Mouse (Mus musculus) heart, postnatal 25 days (tissue): Measurements from ENCODE around the gene Filip1l. TPM values are rescaled to one million over a fixed set of nuclear protein-coding genes. Genes with fewer than 3 reads are reported as not detected.

Experiments
- DNase-seq: peaks from one replicate; pipeline ENCODE4 v3.0.0; 2022; ENCODE audit warnings: low spot score
- intact Hi-C: fragments of 180-260 bp; cut with DNase I; formaldehyde crosslinking; loops from one replicate; pipeline ENCODE4 v1.15.1; 2025
- total RNA-seq, 2 experiments: library from RNA; stranded (reverse); gene quantifications; 2 replicates each; pipeline ENCODE4 v1.2.3; 2021

Filip1l gene
- 10 to 100 TPM; 32.9 to 40.7 TPM for total RNA-seq

DNA sequence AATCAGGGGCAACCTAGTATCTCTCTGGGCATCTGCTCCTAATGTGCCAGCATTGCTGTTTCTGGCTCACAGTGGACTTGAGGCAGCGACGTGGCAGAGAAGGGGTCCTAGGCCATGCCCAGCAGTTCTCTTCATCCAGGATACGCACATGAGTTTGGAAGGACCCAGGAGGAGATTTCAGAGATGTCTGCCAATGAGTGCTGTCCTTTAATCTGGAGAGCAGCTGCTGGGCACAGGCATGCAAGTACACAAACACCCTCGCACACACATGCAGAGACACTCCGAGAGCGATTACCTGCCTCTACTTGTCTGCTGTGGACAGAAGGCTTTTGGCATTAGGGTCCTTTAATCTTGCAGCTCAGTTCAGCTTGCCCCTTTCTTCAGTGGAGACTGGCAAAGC lies at the start of gene Filip1l:
TSS of gene Filip1l (plus strand) at position 343 of the 400 bp plus-strand sequence.
- DNase-seq = no peak
- intact Hi-C loops = no loop called here

DNA sequence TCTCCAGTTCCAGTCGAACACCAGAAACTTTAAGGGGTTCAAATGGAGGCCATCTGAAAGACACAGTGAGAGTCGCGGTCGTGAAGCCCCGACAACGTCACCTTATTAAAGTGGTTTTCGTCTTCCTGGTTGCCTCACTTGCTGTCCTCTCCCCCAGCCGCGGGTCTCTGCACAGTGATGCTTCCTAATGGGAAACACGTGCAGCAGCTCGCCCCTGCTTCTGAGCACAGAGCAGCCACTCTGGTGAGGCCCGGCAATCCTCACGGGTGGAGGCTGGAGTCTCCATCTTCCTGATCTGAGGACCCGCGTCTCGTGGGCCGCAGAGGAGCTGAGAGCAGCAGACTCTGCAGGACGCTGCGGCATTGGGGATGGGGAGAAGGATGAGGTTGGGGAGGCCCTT lies 49.2 kb upstream of the Filip1l start:
- intact Hi-C loops = no loop called here
- DNase-seq = no peak

DNA sequence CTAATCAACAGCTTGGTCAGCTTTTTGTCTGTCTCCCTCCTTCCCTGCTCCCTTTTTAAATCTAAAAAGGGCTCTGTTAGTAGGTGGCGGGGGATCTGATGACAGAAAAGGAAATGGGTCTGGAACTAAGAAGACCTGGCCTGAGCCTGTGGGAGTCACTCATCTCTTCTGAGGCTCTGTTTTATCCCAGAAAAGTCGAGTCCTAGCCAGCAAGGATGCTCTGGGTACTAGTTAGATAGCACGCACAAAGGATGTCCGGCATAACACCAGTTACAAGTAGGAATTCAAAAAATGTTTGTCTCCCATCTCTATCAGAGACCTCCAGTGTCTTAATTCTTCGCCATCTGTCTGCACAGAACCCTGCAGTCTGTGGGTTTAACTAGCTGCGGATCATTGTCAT lies 47.4 kb upstream of the Filip1l start:
- intact Hi-C loops = no loop called here
- no peak for DNase-seq

DNA sequence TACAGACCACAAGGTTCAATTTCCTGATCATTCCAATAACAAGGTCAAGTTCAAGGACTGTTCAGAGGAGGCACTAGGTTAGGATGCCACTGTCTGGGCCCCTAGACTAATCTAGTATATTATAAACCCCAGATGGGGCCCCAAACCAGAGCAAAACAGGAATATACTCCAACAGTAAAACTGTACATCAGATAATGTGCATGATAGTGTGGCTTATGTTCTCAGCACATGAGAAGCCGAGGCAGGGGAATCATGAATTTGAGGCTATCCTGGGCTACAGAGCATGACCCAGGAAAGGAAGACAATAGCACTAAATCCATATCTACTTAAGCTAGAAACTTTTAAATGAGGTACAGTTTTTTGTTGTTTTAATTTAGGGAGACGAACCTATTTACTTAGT lies 40.8 kb upstream of the Filip1l start:
- intact Hi-C loops = no loop called here
- DNase-seq = no peak

DNA sequence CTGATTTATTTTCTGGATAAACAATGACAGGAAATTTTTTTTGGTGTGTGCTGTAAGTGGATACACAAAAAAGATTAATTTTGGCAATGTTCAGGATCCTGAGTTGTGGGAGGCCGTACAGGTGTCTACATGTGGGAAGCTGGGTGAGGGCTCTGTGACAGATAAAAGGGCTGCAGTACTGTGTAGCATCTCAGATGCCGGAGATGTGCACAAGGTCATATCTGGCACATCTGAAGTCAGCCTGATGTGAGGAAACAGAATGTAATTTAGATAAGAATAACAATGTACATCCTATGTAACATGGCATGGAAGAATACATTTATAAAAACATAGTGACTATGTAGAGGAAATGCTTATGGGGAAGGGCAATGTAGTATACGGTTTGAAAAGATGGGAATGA lies 39.4 kb upstream of the Filip1l start:
- no peak for DNase-seq
- intact Hi-C loops = no loop called here

DNA sequence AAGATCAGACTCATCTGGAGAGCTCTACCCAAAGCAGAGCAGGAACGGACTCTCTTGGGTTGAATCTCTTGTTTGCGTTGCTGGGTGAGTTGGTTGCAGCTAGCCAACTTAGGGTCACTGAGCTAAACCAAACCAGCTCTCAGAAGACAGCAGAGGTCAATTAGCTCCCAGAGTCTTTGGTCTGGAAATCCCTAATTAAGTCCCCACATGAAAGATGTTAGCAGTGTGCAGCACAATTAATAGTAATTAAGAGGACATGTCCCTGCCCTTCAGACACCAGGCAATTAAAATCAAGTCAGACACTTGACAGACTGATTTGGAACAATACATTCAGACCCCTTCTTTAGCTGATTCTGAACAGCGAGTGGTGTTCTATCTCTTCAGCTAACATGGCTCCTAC lies 38.7 kb upstream of the Filip1l start:
- intact Hi-C loops = no loop called here

DNA sequence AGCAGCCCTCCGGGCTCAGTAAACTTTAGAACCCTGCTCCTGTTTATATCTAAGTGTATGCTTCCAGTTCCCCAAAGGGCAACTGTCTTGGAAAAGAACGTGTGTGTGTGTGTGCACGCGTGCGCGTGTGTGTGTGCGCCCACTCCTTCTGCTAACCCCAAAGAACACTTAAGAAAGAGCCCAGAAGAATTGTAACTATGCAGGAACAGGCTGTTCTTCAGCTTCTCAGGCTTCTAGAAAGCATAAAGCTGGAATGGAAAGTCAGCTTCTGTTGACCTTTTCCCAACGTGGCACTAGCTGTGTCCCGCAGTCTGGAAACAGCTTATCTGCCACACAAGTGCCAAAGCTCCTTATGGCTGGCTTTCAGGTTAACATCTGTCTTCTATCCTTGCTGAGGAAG lies 37.9 kb upstream of the Filip1l start:
- intact Hi-C loops = no loop called here
- DNase-seq = no peak

More for the DNA sequence above, 38.7 kb upstream of the Filip1l start:
- no peak for DNase-seq

DNA sequence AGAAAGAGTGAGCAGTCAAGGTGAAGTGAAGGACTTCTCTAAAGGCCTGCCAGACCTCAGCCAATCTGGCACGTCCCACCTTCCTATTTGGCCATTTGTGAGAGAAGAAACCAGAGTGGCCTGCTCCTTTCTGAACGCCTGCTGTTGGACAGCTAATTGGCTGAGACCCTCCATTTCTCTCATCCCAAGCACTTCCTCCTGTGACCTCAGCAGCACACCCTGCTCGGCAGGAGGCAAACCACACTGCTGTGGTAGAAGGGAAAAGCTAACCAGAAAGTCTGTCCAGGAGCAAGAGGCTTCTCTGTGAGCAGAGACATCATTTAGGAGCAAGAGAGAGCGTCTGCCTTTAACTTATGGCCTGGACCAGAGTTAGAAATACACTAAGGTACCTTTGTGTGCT lies 35.8 kb upstream of the Filip1l start:
- DNase-seq = no peak
- intact Hi-C loops = no loop called here

DNA sequence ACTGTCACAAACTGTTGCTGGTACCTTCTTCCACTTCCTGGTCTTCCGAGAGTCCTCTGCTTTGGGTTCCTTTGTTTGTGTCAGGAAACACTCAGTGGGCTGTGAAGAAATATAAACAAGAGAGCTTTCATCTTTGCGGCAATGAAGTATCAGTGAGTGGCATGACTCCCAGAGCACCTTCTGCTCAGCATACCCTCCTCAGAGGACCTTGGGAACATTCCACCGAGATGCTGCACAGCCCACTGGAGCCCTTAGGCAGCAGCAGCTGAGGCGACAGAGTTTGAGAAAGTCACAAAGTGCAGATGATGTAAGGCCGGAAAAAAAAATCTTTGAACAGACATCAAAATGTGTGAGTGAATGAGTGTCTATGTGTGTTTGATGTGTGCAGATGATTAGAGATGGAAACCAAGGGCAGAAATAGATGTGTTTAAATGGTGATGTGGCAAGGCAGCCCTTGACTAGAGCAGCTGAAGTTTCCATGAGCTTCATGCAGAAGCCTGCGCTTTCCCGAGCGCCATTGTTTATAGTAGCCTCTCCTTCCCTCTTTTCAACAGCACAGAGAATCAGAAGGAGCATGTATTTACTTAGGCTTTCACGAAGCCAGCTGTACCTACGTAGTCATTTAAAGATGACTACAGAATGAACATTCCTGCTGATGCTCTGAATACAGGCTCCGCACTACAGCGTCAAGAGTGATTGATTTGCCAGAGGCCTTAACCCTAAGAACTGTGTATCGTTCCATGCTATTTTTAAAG lies 34.8 kb upstream of the Filip1l start:
- intact Hi-C loops = no loop called here
- no peak for DNase-seq

DNA sequence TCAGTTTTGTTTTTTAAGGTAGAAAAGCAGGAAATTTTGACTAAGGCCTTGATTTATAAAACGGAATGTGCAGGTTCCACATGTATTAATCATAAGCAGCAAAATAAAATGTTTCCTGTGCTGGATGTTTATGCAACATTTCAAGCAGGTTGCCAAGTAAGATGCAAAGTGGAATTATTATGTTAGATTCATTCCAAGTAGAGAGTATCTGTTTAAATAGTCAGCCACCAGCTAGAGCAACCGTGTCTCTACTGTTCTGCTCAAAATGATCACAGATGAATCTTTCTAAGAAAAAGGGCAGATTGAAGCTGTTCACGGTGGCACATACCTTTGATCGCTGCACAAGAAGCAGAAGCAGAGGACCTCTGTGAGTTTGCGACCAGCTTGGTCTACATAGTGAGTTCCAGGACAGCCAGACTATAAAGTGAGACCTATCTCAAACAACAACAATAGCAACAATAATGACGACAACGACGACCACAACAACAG lies 34.2 kb upstream of the Filip1l start:
- DNase-seq = no peak
- intact Hi-C loops = no loop called here

DNA sequence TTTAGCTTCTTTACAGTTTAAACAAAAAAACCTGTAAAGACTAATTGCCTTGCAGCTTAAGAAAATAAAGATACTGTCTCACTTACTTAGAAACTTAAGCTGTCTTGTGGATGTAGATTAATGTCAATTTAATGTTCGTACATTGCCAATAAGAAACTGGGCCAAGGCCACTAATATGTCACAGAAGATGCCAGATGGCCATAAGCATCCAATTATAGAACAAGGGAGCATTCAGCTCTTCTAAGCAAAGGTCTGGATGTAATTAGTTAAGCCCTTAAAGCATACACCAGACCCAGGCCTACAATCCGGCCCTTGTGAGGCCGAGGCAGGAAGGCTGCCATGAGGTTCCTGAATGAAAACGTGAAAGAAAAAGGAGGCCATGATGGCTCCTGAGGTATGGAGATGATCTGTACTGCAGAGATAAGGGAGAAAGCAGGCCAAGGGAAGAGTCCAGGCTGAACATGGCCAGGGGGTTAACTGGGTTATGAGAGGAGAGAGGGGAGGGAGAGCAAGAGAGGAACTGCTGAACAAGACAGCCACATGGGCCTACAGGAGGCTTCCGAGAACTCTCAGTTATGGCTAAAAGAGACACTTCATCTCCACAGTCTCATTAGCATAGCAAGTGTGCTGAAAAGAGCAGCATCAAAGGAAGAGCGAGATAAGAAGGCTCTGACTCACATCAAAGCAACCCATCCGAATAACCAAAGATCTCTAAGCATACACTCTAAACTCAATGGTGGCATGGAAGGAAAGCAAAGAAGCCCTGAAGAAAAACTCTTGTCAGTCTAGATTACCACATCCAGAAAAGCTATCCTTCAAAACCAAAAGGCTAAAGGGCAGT lies 33.4 kb upstream of the Filip1l start:
- intact Hi-C loops = no loop called here

DNA sequence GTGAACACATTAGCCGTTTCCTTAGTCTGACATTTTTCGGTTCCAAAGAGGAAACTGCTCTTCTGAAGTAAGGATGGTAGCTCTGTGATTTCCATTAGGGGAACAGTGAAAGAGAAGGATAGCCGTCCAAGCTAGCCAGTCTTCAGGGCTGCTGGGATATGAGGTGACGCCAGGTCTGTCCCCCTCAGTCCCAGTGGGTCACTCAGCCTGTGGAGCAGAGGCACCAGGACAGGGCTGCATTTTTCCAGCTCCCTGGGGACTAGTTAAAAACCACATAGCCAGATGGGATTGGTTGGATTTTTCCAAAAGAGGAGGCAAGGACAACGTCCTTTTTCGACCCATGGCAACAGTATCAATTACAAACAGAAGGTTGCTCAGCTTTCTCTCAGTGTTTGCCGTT lies 25.9 kb upstream of the Filip1l start:
- intact Hi-C loops = loop anchor here (5.0 kb wide), 2 partner anchors 45 to 70 kb away; no protein-coding TSS in a partner anchor
- DNase-seq = peak; percentile 60

More for the DNA sequence above, 33.4 kb upstream of the Filip1l start:
- no peak for DNase-seq

DNA sequence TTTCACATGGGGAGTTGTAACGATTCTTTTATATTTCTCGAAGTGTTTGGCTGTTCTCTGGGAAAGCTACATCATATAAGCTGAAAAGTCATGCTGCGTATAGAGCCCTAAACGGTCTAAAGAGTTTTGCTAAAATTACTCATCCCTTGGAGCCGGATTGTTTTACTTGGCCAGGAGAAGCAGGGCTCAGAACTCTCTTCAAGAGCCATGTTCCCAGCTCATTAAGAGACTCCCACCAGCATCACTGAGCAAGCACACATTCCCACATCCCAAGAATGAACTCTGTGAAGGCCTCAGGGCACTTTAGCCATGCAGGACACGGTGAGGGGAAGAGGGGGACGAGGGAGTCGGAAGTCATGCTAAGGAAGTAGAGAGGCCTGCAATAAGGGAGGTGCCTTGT lies 23.9 kb upstream of the Filip1l start:
- no peak for DNase-seq
- intact Hi-C loops = loop anchor here (5.0 kb wide), 2 partner anchors 47 to 68 kb away; no protein-coding TSS in a partner anchor

DNA sequence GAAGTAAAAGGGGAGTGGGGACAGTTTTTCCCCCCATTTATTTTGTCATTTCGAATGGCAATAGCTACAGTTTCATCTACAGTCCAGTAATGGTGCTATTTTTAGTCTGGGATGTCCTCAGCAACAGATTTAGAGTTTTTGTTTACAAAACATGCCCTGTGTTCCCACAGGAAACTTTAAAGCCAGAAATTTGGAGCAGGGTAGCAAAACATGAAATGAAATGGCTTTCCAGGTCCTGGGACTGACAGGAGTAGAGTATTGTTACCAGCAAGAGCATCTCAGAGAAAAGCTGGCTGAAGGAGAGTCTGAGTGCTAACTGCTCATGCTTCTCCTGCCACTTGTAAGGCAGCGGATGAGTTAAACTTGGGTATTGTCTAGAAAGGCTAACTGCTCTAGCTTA lies 22.8 kb upstream of the Filip1l start:
- intact Hi-C loops = no loop called here
- DNase-seq = no peak

DNA sequence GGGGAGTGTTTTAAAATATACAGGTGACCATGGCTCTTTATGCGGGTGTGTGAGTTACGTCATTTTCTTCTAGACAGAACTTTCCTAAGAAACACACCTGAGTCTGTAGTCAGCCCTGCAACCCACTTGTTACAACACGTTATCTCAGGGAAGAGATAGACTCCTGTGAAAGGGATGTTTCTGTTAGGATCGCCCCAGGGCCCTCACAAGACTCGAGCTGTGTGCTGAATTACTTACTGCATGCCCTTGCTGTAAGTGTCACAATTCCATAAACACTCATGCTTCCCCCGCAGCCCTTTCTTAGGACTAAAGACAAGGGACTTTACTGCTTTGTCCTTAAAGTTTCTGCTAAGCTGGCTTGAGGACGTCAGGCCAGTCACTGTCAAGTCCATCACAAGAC lies 20.6 kb upstream of the Filip1l start:
- no peak for DNase-seq
- intact Hi-C loops = no loop called here

DNA sequence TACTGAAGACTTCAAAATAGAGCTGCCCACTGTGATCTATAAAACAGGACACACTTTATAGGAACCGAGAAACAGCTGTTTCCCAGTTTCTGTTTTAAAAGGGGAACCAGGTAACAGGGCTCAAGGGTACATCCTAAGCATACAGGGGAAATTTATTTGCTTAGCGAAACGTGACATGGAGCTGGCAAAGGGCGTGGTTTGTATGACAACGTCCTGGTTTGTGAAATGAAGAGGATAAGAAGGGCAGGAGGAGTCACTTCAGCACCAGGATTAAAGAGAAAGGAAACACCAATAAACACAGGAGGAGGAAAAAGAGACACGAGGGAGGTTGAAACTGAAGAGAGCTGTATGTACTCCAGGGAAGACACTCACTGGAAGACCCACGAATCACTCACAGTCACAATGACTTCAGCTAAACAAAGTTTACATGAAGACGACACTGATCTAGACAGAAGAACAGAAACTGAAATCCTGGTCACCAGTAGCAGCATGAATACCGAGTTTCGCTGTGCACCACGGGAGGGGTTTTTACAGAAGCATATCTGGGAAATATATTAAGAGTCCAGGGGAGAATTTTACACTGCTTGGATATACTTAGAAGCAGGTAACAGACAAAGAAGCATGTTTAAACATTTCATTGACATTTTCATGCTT lies 16.0 kb upstream of the Filip1l start:
- intact Hi-C loops = no loop called here
- DNase-seq = no peak

DNA sequence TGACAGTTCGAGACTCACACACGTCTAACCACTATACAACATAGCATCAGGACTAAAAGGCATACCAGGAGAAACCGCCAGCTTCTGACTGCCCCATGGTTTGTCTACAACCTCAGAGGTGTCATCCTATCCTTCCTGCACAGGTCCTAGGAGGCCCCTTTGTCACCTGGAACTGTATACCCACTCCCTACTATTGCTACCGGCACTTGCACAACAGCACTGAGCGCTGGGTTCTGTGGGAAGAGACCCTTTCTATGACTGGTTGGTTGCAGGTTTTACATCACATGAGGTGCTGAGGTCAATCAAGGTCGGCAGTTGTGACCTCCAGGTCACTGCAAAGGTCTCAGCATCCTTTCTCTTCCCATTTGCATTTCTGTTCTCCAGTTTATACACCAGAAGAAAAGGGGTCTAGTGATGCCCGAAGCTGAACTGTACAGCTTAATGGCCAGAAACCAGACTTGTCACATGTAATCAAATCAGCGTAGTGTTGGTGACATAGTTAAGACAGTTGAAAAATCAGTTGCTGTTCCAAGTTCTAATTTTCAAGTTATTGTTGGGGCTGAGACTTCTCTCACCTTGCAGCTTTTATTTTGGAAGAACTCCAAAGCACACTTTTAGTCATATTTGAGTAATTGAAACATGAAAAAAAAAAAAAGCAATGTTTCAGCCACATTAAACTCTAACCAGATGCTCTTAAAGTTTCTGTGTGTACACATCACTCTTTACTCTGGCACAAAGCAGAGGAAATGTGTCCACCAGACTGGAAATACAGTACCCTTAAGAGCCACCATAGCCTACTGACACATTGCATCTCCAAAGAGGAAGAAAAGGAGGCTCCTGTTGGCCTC lies 12.9 kb upstream of the Filip1l start:
- intact Hi-C loops = no loop called here
- no peak for DNase-seq

DNA sequence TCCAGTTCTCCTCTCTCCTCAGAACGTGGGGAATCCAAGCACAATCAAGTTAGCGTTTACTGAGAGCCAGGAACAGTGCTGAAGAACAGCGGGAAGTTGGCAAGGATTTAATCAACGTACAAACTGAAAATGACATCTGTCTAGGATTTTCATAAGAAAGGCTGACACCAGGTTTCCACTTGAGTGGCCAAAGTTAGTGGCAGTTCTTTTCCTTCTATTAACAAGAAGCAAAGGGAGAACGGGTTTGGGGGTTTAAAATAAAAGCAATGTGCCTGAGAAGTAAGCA lies 12.3 kb upstream of the Filip1l start:
- intact Hi-C loops = no loop called here
- no peak for DNase-seq

DNA sequence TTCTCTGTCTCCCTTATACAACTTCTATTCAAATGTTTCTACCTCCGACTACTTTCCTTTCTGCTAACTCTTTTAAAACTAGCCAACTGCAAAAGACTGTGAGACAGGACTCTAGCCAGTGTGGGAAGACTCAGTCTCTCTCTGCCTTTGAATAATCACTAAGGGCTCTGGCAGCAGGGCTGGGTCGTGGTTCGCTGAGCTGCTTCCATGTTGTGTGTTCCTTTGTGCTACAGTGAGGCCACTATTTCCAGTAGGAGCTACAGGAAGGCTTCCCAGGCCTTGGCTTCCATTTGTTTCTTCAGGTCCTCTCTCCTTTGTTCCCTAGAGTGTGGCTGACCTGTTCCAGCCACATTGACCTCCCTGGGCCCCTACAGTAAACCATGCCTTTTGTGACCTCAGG lies 6.6 kb upstream of the Filip1l start:
- intact Hi-C loops = no loop called here

DNA sequence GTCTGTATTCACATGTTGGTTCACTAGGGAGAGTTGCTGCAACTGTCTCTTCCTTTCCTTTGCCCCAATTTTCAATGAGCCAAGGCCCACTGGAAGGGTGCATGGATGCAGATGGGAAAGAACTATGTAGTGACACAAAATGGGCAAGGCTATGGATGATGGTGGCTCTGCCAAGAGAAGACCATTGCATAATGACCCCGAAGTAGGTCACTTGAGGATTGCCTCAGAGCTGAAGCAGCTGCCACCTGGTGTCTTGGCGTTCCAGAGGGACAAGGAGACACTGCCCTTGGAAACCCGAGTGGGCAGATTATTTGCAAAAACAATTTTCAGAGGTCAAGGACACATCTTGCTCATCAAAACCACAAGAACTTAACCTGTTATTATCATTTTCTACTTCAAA lies 3.9 kb upstream of the Filip1l start:
- DNase-seq = peak; percentile 35
- intact Hi-C loops = no loop called here

More for the DNA sequence above, 6.6 kb upstream of the Filip1l start:
- DNase-seq = no peak
